ENCODE assay signal across 13 mouse cellular contexts in genomic region chr12:100980551-100981008, GRCm38 (mm10). TPM values are rescaled to one million over a fixed set of nuclear protein-coding genes. Genes with fewer than 3 reads are reported as not detected.
DNase-seq lines count a peak whose midpoint lies in the region; ATAC-seq and TF ChIP-seq lines count a peak whose summit lies in the region.
"Had no signal": no experiment of that assay in that cellular context is flagged by ENCODE, and none has a peak within 500 bp of the region (broad histone marks: within the 10 kb centered on the region; RNA-seq: fewer than 3 reads in every experiment).

No protein-coding gene starts in this region.

- H3K27ac ChIP-seq in hindbrain, embryonic 13.5 days = peak overlapping the region; percentile 24; the same call in 1 of the 2 replicates
- H3K27ac ChIP-seq in hindbrain, embryonic 12.5 days = no peak overlapping the region
- H3K27ac ChIP-seq in forebrain, postnatal 0 days (ENCODE audit: low read depth, low read length) = peak overlapping the region; percentile 67
- peak overlapping the region; percentile 20; the same call in 1 of the 2 replicates for H3K27ac ChIP-seq in small intestine, adult 2 months (ENCODE audit: insufficient read depth, low read depth, low read length)
- H3K27ac ChIP-seq: heart, embryonic 13.5 days had no signal

- WGBS in hindbrain, embryonic 13.5 days = 67% methylated on average over 9 of the region's 9 CpGs
- WGBS in hindbrain, embryonic 12.5 days = 64% methylated on average over 9 of the region's 9 CpGs
- 44% methylated on average over 9 of the region's 9 CpGs for WGBS in forebrain, postnatal 0 days
- 86% methylated on average over 9 of the region's 9 CpGs for WGBS in small intestine, adult 2 months

- no peaks in the 10 kb centered on the region for H3K9me3 ChIP-seq in hindbrain, embryonic 13.5 days
- no peaks in the 10 kb centered on the region for H3K9me3 ChIP-seq in hindbrain, embryonic 12.5 days (replicated peaks)
- no peaks in the 10 kb centered on the region for H3K9me3 ChIP-seq in forebrain, postnatal 0 days (ENCODE audit: low read length)
- H3K9me3 ChIP-seq: heart, embryonic 13.5 days had no signal

- H3K4me2 ChIP-seq in hindbrain, embryonic 13.5 days = no peak overlapping the region
- H3K4me2 ChIP-seq in hindbrain, embryonic 12.5 days (replicated peaks) = no peak overlapping the region
- H3K4me2 ChIP-seq in forebrain, postnatal 0 days (ENCODE audit: low read depth) = no peak overlapping the region
- H3K4me2 ChIP-seq: heart, embryonic 13.5 days had no signal

- ATAC-seq in hindbrain, embryonic 13.5 days (ENCODE audit: low FRiP score) = no peak
- no peak for ATAC-seq in hindbrain, embryonic 12.5 days (ENCODE audit: low FRiP score)
- peak; percentile 79 for ATAC-seq in forebrain, postnatal 0 days

- peaks cover 59% of the 10 kb centered on the region for H3K4me1 ChIP-seq in hindbrain, embryonic 13.5 days (replicated peaks)
- peaks cover 33% of the 10 kb centered on the region for H3K4me1 ChIP-seq in hindbrain, embryonic 12.5 days
- H3K4me1 ChIP-seq in forebrain, postnatal 0 days (ENCODE audit: insufficient read depth) = peaks cover 35% of the 10 kb centered on the region
- H3K4me1 ChIP-seq in small intestine, adult 2 months (ENCODE audit: control insufficient read depth, insufficient read depth, insufficient read length, low read length) = peaks cover 14% of the 10 kb centered on the region

- no peak for TF ChIP-seq CTCF in forebrain, postnatal 0 days (IDR thresholded peaks at IDR 0.05; ENCODE audit: low read depth)
- no peak for TF ChIP-seq CTCF in small intestine, adult 2 months (IDR thresholded peaks at IDR 0.05; ENCODE audit: extremely low read depth, insufficient read length, insufficient replicate concordance, low read depth, low read length)

- no peak overlapping the region for H3K9ac ChIP-seq in hindbrain, embryonic 13.5 days
- no peak overlapping the region for H3K9ac ChIP-seq in hindbrain, embryonic 12.5 days
- H3K9ac ChIP-seq in forebrain, postnatal 0 days = peak overlapping the region; percentile 10; the same call in 1 of the 2 replicates
- H3K9ac ChIP-seq: heart, embryonic 13.5 days had no signal

- H3K4me3 ChIP-seq in hindbrain, embryonic 13.5 days = no peak overlapping the region
- H3K4me3 ChIP-seq in hindbrain, embryonic 12.5 days = no peak overlapping the region
- H3K4me3 ChIP-seq in forebrain, postnatal 0 days (ENCODE audit: low read depth, low read length) = no peak overlapping the region
- no peak overlapping the region for H3K4me3 ChIP-seq in small intestine, adult 2 months (ENCODE audit: low read depth, low read length)
- H3K4me3 ChIP-seq: heart, embryonic 13.5 days had no signal

- no peaks in the 10 kb centered on the region for H3K36me3 ChIP-seq in hindbrain, embryonic 13.5 days
- H3K36me3 ChIP-seq in hindbrain, embryonic 12.5 days = no peaks in the 10 kb centered on the region
- H3K36me3 ChIP-seq in forebrain, postnatal 0 days (ENCODE audit: insufficient read depth) = no peaks in the 10 kb centered on the region
- peaks cover 12% of the 10 kb centered on the region for H3K36me3 ChIP-seq in small intestine, adult 2 months (ENCODE audit: control insufficient read depth, insufficient read depth, low read length)
- H3K36me3 ChIP-seq: heart, embryonic 13.5 days had no signal

- no peak for TF ChIP-seq POLR2A in small intestine, adult 2 months (IDR thresholded peaks at IDR 0.05; ENCODE audit: low read depth, low read length)

- peak; percentile 49 for DNase-seq in lung, postnatal 10 days
- DNase-seq in lung, adult 18-20 months = no peak
- DNase-seq in forebrain, postnatal 0 days = peak; percentile 85
- no peak for DNase-seq in cerebellum, postnatal 36 days
- DNase-seq in spleen, adult 12 weeks (ENCODE audit: low spot score) = no peak
- DNase-seq: cerebellum, postnatal 25 days; kidney, postnatal 4 days; left cerebral cortex, postnatal 4 days; thymus, adult 2 months had no signal

- 0 out of 2 replicates have a peak, but pooled peaks cover 4% of the 10 kb centered on the region for H3K27me3 ChIP-seq in hindbrain, embryonic 13.5 days
- peaks cover 5% of the 10 kb centered on the region; the same call in 1 of the 2 replicates for H3K27me3 ChIP-seq in hindbrain, embryonic 12.5 days
- H3K27me3 ChIP-seq in forebrain, postnatal 0 days (ENCODE audit: insufficient read depth, low read length) = no peaks in the 10 kb centered on the region
- no peaks in the 10 kb centered on the region for H3K27me3 ChIP-seq in small intestine, adult 2 months (ENCODE audit: control insufficient read depth, insufficient read depth, low read length)

RNA-seq across cellular contexts. Expression of gene Ccdc88c, which starts 48.3 kb away (rescaled TPM):
- polyA plus RNA-seq in hindbrain, embryonic 13.5 days (2015; fragmentation: Nextera tagmentation; extraction: Ambion mirVana) = 12.9 and 13.8 TPM in 2 replicates
- 15.0 and 17.7 TPM in 2 replicates for polyA plus RNA-seq in hindbrain, embryonic 12.5 days (2016; fragmentation: Nextera tagmentation; extraction: Ambion mirVana)
- 31.3 and 31.5 TPM in 2 replicates for total RNA-seq in forebrain, postnatal 0 days (2014; rRNA removed)
- 12.4 and 14.6 TPM in 2 replicates for polyA plus RNA-seq in forebrain, postnatal 0 days (2015; fragmentation: Nextera tagmentation; extraction: Ambion mirVana)
- polyA plus RNA-seq in small intestine, adult 2 months (2012; rRNA removed) = 10.2 and 11.7 TPM in 2 replicates

Comparison
In these comparisons a context has a peak if more than half of its experiments do, and no peak if none do; other contexts are left out.
1. DNase-seq: peak in lung, postnatal 10 days (single experiment) and forebrain, postnatal 0 days (single experiment); none in lung, adult 18-20 months (0 of 2), cerebellum, postnatal 36 days (0 of 2) and spleen, adult 12 weeks (single experiment).